Mouse (Mus musculus) embryonic facial prominence, embryonic 11.5 days (tissue): Measurements from ENCODE around the gene Uhrf1. TPM values are rescaled to one million over a fixed set of nuclear protein-coding genes. Genes with fewer than 3 reads are reported as not detected.

Experiments
- ATAC-seq: fragments of 200-750 bp; cut with Nextera tagmentation; replicated peaks from 2 replicates; pipeline ENCODE4 v1.8.0; 2017; ENCODE audit warnings: low read depth; ENCODE audit not compliant: insufficient number of reproducible peaks, low FRiP score, low TSS enrichment
- DNase-seq: peaks from one replicate; pipeline ENCODE4 v3.0.0-alpha.2; 2015; ENCODE audit warnings: low spot score
- H3K27ac ChIP-seq: fragments of 300-500 bp; sonication (generic); replicated peaks from 2 replicates; pipeline ENCODE4 v1.5.1; 2014; ENCODE audit warnings: mild to moderate bottlenecking, low read depth, low read length, control low read depth
- H3K27me3 ChIP-seq: fragments of 300-500 bp; sonication (generic); 2 replicates; pipeline ENCODE4 v1.6.1; 2014; ENCODE audit warnings: mild to moderate bottlenecking, low read length, moderate library complexity, mixed read lengths; ENCODE audit not compliant: control insufficient read depth, insufficient read depth
- H3K36me3 ChIP-seq: fragments of 300-500 bp; sonication (generic); replicated peaks from 2 replicates; pipeline ENCODE4 v1.6.1; 2014; ENCODE audit warnings: low read depth, mild to moderate bottlenecking, low read length, moderate library complexity, mixed read lengths; ENCODE audit not compliant: control insufficient read depth, insufficient read depth
- H3K4me1 ChIP-seq: fragments of 300-500 bp; sonication (generic); 2 replicates; pipeline ENCODE4 v1.6.1; 2014; ENCODE audit warnings: low read length, mixed read lengths; ENCODE audit not compliant: control insufficient read depth, insufficient read depth
- H3K4me2 ChIP-seq: fragments of 300-500 bp; sonication (generic); 2 replicates; pipeline ENCODE4 v1.6.1; 2014; ENCODE audit warnings: low read depth, mild to moderate bottlenecking, control low read depth, low read length, moderate library complexity
- H3K4me3 ChIP-seq: fragments of 300-500 bp; sonication (generic); 2 replicates; pipeline ENCODE4 v1.5.1; 2014; ENCODE audit warnings: low read depth, low read length, control low read depth
- H3K9ac ChIP-seq: fragments of 300-500 bp; sonication (generic); replicated peaks from 2 replicates; pipeline ENCODE4 v1.6.1; 2014; ENCODE audit warnings: mild to moderate bottlenecking, control low read depth, low read length
- H3K9me3 ChIP-seq: fragments of 300-500 bp; sonication (generic); replicated peaks from 2 replicates; pipeline ENCODE4 v1.6.1; 2016; ENCODE audit warnings: mild to moderate bottlenecking, low read length, inconsistent platforms, mixed read lengths; ENCODE audit not compliant: control insufficient read depth
- WGBS: fragments of 180-500 bp; shearing (Covaris S2); extraction: QIAGEN DNeasy Blood & Tissue Kit; methylation state at CpG from one replicate; pipeline ENCODE4 v1.1.7; 2014; 5-methylcytosine and 5-hydroxymethylcytosine counted together
- polyA plus RNA-seq: library from polyadenylated mRNA; unstranded; fragments of >200 nt; fragmentation: Nextera tagmentation; extraction: Ambion mirVana; gene quantifications from 2 replicates; pipeline ENCODE4 v1.2.1, GENCODE M21; 2014

Uhrf1 gene
- polyA plus RNA-seq, 1 experiment from 2014 or later = 119 TPM

GRCm38 (mm10) chr17:56356921-56357885 lies 54.1 kb downstream of the Uhrf1 start:
- H3K27me3 ChIP-seq = no peaks in the 10 kb centered on the region
- no peak overlapping the region for H3K4me2 ChIP-seq
- ATAC-seq (peak; percentile 27; the same call in 1 of the 2 replicates), DNase-seq (peak; percentile 84)
- no peak overlapping the region for H3K27ac ChIP-seq
- peaks cover 5% of the 10 kb centered on the region for H3K36me3 ChIP-seq
- WGBS = 71% methylated on average over 9 of the region's 9 CpGs
- no peak overlapping the region for H3K4me3 ChIP-seq
- no peak overlapping the region for H3K9ac ChIP-seq
- no peaks in the 10 kb centered on the region for H3K9me3 ChIP-seq
- no peaks in the 10 kb centered on the region for H3K4me1 ChIP-seq

- H3K4me3 ChIP-seq = no peak overlapping the region
- H3K36me3 ChIP-seq = peaks cover 5% of the 10 kb centered on the region
- no peak overlapping the region for H3K4me2 ChIP-seq
- no peaks in the 10 kb centered on the region for H3K27me3 ChIP-seq
- ATAC-seq (no peak), DNase-seq (no peak)
- no peaks in the 10 kb centered on the region for H3K9me3 ChIP-seq
- 79% methylated on average over 3 of the region's 3 CpGs for WGBS
- H3K9ac ChIP-seq = no peak overlapping the region
- H3K4me1 ChIP-seq = no peaks in the 10 kb centered on the region
- no peak overlapping the region for H3K27ac ChIP-seq
Observed at GRCm38 (mm10) chr17:56359183-56359725, 56.1 kb downstream of the Uhrf1 start.

GRCm38 (mm10) chr17:56359864-56360263 lies 56.7 kb downstream of the Uhrf1 start:
- no peak overlapping the region for H3K27ac ChIP-seq
- 89% methylated on average over 1 of the region's 1 CpGs for WGBS
- no peaks in the 10 kb centered on the region for H3K27me3 ChIP-seq
- no peaks in the 10 kb centered on the region for H3K4me1 ChIP-seq
- no peak overlapping the region for H3K4me3 ChIP-seq
- no peak overlapping the region; the same call in 1 of the 2 replicates for H3K9ac ChIP-seq
- ATAC-seq = no peak
- DNase-seq = no peak
- H3K36me3 ChIP-seq = peaks cover 4% of the 10 kb centered on the region
- H3K9me3 ChIP-seq = no peaks in the 10 kb centered on the region
- no peak overlapping the region for H3K4me2 ChIP-seq

- no peaks in the 10 kb centered on the region for H3K9me3 ChIP-seq
- H3K27ac ChIP-seq = no peak overlapping the region
- 72% methylated on average over 8 of the region's 8 CpGs for WGBS
- DNase-seq = no peak
- H3K27me3 ChIP-seq = no peaks in the 10 kb centered on the region
- no peak overlapping the region for H3K4me2 ChIP-seq
- ATAC-seq = no peak
- peaks cover 2% of the 10 kb centered on the region for H3K36me3 ChIP-seq
- no peaks in the 10 kb centered on the region for H3K4me1 ChIP-seq
- H3K9ac ChIP-seq = no peak overlapping the region
- H3K4me3 ChIP-seq = no peak overlapping the region
Observed at GRCm38 (mm10) chr17:56360451-56360850, 57.3 kb downstream of the Uhrf1 start.

- no peak overlapping the region for H3K4me2 ChIP-seq
- H3K9ac ChIP-seq = no peak overlapping the region
- H3K27ac ChIP-seq = no peak overlapping the region
- ATAC-seq = no peak
- 83% methylated on average over 2 of the region's 2 CpGs for WGBS
- no peaks in the 10 kb centered on the region for H3K4me1 ChIP-seq
- H3K27me3 ChIP-seq = no peaks in the 10 kb centered on the region
- peaks cover 2% of the 10 kb centered on the region for H3K36me3 ChIP-seq
- H3K9me3 ChIP-seq = no peaks in the 10 kb centered on the region
- H3K4me3 ChIP-seq = no peak overlapping the region
- no peak for DNase-seq
Observed at GRCm38 (mm10) chr17:56361542-56361941, 58.4 kb downstream of the Uhrf1 start.

GRCm38 (mm10) chr17:56365791-56366673 lies 62.9 kb downstream of the Uhrf1 start:
- Histone ChIP-seq H3K27ac (no peak overlapping the region), H3K36me3 (peaks cover 2% of the 10 kb centered on the region; the same call in 1 of the 2 replicates), H3K27me3 (no peaks in the 10 kb centered on the region), H3K4me1 (no peaks in the 10 kb centered on the region), H3K4me2 (no peak overlapping the region), H3K4me3 (no peak overlapping the region), H3K9me3 (no peaks in the 10 kb centered on the region), H3K9ac (no peak overlapping the region; the same call in 1 of the 2 replicates)
- 86% methylated on average over 7 of the region's 7 CpGs for WGBS
- ATAC-seq = no peak; the same call in 1 of the 2 replicates
- DNase-seq = no peak

- WGBS = 93% methylated on average over 6 of the region's 6 CpGs
- Histone ChIP-seq H3K4me2 (no peak overlapping the region), H3K9me3 (no peaks in the 10 kb centered on the region), H3K9ac (no peak overlapping the region), H3K36me3 (peaks cover 2% of the 10 kb centered on the region), H3K4me1 (no peaks in the 10 kb centered on the region), H3K4me3 (no peak overlapping the region), H3K27ac (no peak overlapping the region), H3K27me3 (no peaks in the 10 kb centered on the region)
- DNase-seq = no peak
- ATAC-seq = no peak
Observed at GRCm38 (mm10) chr17:56368291-56368790, 65.2 kb downstream of the Uhrf1 start.
